Mouse (Mus musculus) midbrain, embryonic 12.5 days (tissue): ENCODE measurements at regions not wholly inside any gene's neighbourhood (a gene's known extent, or its start where the extent isn't known, plus 50 kb on each side); places are given as distances from the start of the nearest gene placed in this dataset.
A peak's percentile ranks its signal among the peaks of the same experiment; 100 is the strongest.

Source experiments
- ATAC-seq: fragments of 200-750 bp; cut with Nextera tagmentation; 2 replicates; pipeline ENCODE4 v1.8.0; 2017; ENCODE audit warnings: low read depth, moderate TSS enrichment, moderate library complexity; ENCODE audit not compliant: low FRiP score
- H3K27ac ChIP-seq: fragments of 300-500 bp; sonication (generic); replicated peaks from 2 replicates; pipeline ENCODE4 v1.5.1; 2016; ENCODE audit warnings: mild to moderate bottlenecking
- H3K27me3 ChIP-seq: fragments of 300-500 bp; sonication (generic); 2 replicates; pipeline ENCODE4 v1.6.1; 2016; ENCODE audit warnings: mild to moderate bottlenecking
- H3K36me3 ChIP-seq: fragments of 300-500 bp; sonication (generic); 2 replicates; pipeline ENCODE4 v1.6.1; 2016
- H3K4me1 ChIP-seq: fragments of 300-500 bp; sonication (generic); 2 replicates; pipeline ENCODE4 v1.6.1; 2016
- H3K4me2 ChIP-seq: fragments of 300-500 bp; sonication (generic); replicated peaks from 2 replicates; pipeline ENCODE4 v1.6.1; 2016; ENCODE audit warnings: mild to moderate bottlenecking, moderate library complexity
- H3K4me3 ChIP-seq: fragments of 300-500 bp; sonication (generic); 2 replicates; pipeline ENCODE4 v1.5.1; 2016; ENCODE audit warnings: mild to moderate bottlenecking
- H3K9ac ChIP-seq: fragments of 300-500 bp; sonication (generic); replicated peaks from 2 replicates; pipeline ENCODE4 v1.6.1; 2016; ENCODE audit warnings: mild to moderate bottlenecking, moderate library complexity
- H3K9me3 ChIP-seq: fragments of 300-500 bp; sonication (generic); 2 replicates; pipeline ENCODE4 v1.6.1; 2016; ENCODE audit warnings: mild to moderate bottlenecking
- WGBS: fragments of 180-500 bp; shearing (Covaris S2); methylation state at CpG from one replicate; pipeline ENCODE4 v1.1.7; 2016; 5-methylcytosine and 5-hydroxymethylcytosine counted together

DNA sequence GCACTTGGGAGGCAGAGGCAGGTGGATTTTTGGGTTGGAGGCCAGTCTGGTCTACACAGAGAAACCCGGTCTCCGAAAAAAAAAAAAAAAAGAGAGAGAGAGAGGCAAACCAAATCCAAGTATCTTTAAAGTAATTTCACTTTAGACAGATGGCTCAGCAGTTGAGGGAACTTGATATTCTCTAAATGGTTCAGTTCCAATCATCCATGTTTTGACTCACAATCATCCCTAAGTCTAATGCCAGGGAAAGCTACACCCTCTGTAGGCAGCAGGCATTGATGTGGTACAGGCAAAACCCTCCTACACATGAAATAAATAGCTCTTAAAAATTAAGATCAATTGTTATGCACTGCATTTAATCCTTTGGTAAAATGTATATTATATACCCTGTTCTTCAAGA, 248.8 kb upstream of the Gm5152 start:
- Histone ChIP-seq H3K4me2 (no peak overlapping the region), H3K9ac (no peak overlapping the region), H3K27ac (no peak overlapping the region), H3K36me3 (no peaks in the 10 kb centered on the region), H3K4me3 (no peak overlapping the region), H3K27me3 (no peaks in the 10 kb centered on the region), H3K4me1 (no peaks in the 10 kb centered on the region), H3K9me3 (peaks cover 6% of the 10 kb centered on the region; the same call in 1 of the 2 replicates)
- ATAC-seq: no peak
- WGBS: 94% methylated on average over 2 of the region's 2 CpGs

DNA sequence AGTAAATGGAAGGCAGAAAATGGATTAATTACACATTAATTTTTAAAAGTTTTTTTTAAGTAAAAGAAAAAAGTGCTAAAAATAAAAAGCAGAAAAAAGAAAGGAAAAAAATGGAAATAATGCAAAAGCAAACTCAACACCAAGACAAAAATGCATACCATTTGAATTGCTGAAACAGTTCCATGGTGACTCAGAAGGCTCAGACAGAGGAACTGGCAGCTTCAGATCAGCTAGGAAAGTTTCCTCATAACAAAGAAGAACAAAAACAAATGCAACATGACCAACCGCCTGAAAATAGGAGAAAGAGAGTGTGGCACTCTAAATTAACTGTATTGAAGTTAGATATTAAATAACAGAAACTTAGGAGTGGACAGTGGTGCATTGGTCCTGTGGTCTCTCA, 231.7 kb upstream of the Gm5152 start:
- no peak for ATAC-seq
- H3K4me1 ChIP-seq: no peaks in the 10 kb centered on the region
- no peak overlapping the region for H3K9ac ChIP-seq
- H3K4me3 ChIP-seq: no peak overlapping the region
- H3K9me3 ChIP-seq: no peaks in the 10 kb centered on the region
- 61% methylated on average over 1 of the region's 1 CpGs for WGBS
- H3K4me2 ChIP-seq: no peak overlapping the region
- H3K27ac ChIP-seq: no peak overlapping the region
- H3K36me3 ChIP-seq: no peaks in the 10 kb centered on the region
- no peaks in the 10 kb centered on the region for H3K27me3 ChIP-seq

DNA sequence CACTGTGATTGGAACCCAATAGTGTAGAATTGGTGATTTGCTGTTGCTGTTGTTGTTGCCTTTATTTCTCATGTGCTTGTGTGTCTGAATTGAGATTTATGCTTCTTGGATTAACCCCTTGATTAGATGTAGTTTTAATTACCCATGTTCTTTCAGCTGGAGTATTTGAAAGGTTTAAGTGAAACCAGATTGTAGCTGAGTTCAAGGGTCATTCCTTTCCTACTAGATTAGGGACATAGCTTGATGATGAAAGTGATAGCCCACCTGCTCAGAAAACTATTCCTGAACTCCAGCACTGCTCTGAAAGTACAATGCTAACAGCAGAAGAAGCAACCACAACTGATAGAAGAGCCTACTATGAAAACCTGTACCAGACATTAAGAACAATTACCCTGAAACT, 231.1 kb upstream of the Gm5152 start:
- H3K4me3 ChIP-seq: no peak overlapping the region
- no peaks in the 10 kb centered on the region for H3K27me3 ChIP-seq
- no peak overlapping the region for H3K27ac ChIP-seq
- no peak overlapping the region for H3K4me2 ChIP-seq
- H3K9me3 ChIP-seq: no peaks in the 10 kb centered on the region
- no peak for ATAC-seq
- H3K36me3 ChIP-seq: no peaks in the 10 kb centered on the region
- no peaks in the 10 kb centered on the region for H3K4me1 ChIP-seq
- H3K9ac ChIP-seq: no peak overlapping the region

DNA sequence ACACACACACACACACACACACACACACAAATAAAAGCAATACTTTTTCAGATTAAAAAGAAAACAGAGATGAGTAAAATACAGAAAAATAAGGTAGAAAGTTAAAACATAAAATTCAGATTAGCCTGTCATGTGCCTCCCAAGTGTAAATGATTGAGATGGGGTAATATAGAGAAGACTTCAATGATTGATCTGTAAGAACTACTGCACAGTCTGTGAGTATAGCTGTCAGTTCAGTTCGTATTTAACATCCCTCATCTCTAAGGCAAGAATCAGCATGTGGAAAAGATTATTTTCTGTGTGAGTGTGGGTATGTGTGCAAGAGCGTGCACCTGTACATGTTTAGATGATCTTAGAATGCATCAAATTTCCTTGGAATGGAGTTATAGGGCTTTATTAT, 200.3 kb upstream of the Gm5152 start:
- 86% methylated on average over 2 of the region's 2 CpGs for WGBS
- no peaks in the 10 kb centered on the region for H3K36me3 ChIP-seq
- H3K27me3 ChIP-seq: no peaks in the 10 kb centered on the region
- H3K4me1 ChIP-seq: no peaks in the 10 kb centered on the region
- no peak overlapping the region for H3K27ac ChIP-seq
- H3K4me2 ChIP-seq: no peak overlapping the region
- no peak for ATAC-seq
- H3K9ac ChIP-seq: no peak overlapping the region
- H3K9me3 ChIP-seq: no peaks in the 10 kb centered on the region
- H3K4me3 ChIP-seq: no peak overlapping the region

DNA sequence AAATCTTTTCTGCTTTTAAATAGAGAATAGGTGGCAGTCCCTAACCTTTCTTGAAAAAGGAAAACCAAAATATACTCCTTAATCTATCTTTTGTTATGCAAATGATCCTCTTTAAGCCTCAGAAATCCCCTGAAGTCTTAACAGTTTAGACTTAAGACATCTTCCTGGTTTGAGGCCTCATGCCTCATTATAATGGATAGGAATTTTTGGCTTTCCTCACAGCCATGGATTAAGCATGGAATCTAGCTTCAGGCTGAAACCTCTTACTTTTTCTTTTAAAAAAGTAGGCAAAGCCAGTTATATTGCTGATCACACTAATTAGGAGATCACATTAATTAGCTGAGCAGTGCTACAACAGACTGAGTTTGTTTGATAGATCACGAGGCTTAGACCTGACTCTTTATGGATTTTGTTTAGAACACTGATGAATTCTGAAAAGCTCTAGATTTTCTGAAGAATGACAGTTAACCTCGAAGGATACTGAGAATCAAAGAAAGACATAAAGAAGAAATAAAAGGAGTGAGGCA, 171.4 kb upstream of the Gm5152 start:
- no peak overlapping the region for H3K4me3 ChIP-seq
- H3K27me3 ChIP-seq: no peaks in the 10 kb centered on the region
- H3K9ac ChIP-seq: no peak overlapping the region
- no peak overlapping the region for H3K27ac ChIP-seq
- peaks cover 11% of the 10 kb centered on the region; the same call in 1 of the 2 replicates for H3K4me1 ChIP-seq
- H3K9me3 ChIP-seq: no peaks in the 10 kb centered on the region
- no peak overlapping the region for H3K4me2 ChIP-seq
- no peaks in the 10 kb centered on the region for H3K36me3 ChIP-seq
- peak; percentile 68 for ATAC-seq
- WGBS: 18% methylated on average over 2 of the region's 2 CpGs

DNA sequence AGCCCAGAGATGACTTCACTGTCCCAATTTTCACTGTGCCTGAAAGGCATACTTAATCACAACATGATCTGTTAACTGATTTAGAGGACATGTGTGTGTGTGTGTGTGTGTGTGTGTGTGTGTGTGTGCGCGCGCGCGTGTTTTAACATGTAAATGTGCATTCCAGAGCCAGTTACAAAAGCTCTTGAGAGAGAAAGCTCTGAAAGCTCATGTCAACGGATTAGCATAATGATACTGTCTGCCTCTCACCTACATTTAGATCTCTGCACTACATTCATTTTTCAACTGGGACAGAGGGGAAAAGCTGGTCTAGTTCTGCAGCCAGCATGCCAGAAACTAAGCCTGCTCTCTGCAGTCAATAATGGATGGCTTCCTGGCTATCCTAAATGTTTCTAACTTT, 170.6 kb upstream of the Gm5152 start:
- Histone ChIP-seq H3K9ac (no peak overlapping the region), H3K27ac (no peak overlapping the region), H3K4me3 (no peak overlapping the region), H3K9me3 (no peaks in the 10 kb centered on the region), H3K27me3 (no peaks in the 10 kb centered on the region), H3K4me1 (peaks cover 11% of the 10 kb centered on the region; the same call in 1 of the 2 replicates), H3K4me2 (no peak overlapping the region), H3K36me3 (no peaks in the 10 kb centered on the region)
- peak; percentile 88 for ATAC-seq
- 35% methylated on average over 6 of the region's 6 CpGs for WGBS

DNA sequence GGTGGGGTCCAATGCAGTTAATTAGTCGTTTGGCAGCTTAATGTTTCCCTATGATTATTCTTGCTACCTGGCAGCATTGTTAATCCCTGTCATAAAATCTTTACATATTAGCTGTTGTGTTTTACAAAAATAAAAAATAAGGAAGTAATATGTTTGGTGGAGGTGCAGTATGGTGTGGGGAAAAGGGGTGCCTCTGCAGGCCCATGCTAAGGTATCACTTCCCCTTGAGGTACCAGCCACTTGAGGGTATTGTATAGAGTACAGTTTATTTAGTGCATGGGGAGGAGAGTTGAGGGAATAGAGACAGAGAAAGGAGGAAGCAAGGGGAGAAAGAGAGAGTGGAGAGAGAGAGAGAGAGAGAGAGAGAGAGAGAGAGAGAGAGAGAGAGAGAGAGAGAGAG, 167.7 kb upstream of the Gm5152 start:
- H3K4me2 ChIP-seq: no peak overlapping the region
- H3K4me3 ChIP-seq: no peak overlapping the region
- no peak for ATAC-seq

DNA sequence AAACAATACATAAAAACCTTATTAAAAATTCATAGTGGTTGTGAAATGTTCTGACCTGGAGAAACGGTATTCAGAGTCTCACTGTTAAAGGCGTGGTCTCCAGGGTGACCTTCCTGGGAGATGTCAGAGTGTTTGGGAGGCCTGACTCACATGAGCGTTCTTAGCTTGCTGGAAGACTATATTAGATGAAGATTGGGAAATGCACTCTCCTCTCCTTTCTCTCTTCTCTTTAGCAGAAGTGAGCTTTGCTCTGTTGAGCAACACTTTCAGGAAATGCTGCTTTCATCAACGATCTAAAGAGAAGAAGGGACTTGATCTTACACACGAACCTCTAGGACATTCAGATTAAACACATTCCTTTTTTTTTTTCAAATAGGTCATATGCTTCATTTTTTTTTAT, 147.2 kb upstream of the Gm5152 start:
- ATAC-seq: no peak
- no peak overlapping the region for H3K9ac ChIP-seq
- H3K4me2 ChIP-seq: no peak overlapping the region
- no peaks in the 10 kb centered on the region for H3K9me3 ChIP-seq
- H3K4me3 ChIP-seq: no peak overlapping the region
- no peaks in the 10 kb centered on the region for H3K27me3 ChIP-seq
- H3K4me1 ChIP-seq: no peaks in the 10 kb centered on the region
- 87% methylated on average over 5 of the region's 5 CpGs for WGBS
- H3K36me3 ChIP-seq: no peaks in the 10 kb centered on the region
- no peak overlapping the region for H3K27ac ChIP-seq

More for the DNA sequence above, 167.7 kb upstream of the Gm5152 start:
- no peaks in the 10 kb centered on the region for H3K36me3 ChIP-seq
- H3K9me3 ChIP-seq: no peaks in the 10 kb centered on the region
- H3K4me1 ChIP-seq: peaks cover 11% of the 10 kb centered on the region; the same call in 1 of the 2 replicates
- H3K9ac ChIP-seq: no peak overlapping the region
- WGBS: 68% methylated on average over 1 of the region's 1 CpGs
- no peak overlapping the region for H3K27ac ChIP-seq
- no peaks in the 10 kb centered on the region for H3K27me3 ChIP-seq

DNA sequence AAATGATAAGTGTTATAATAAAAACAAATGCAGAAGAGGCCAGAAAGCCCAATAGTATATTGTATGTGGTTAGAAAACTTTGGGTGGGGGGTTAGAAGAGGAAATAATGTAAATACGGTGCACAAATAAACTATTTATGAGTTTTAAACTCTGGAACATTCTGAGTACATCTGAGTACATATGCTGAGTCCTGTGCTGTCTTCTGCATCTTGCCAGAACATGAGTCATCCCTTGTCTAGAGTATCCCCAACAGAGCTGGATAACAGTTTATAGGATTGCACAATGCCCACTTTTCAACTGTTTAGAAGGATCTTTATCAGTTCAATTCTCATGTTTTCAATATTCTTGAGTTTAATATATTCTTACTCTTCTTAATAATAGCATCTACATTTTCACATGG, 142.7 kb upstream of the Gm5152 start:
- H3K4me1 ChIP-seq: no peaks in the 10 kb centered on the region
- H3K36me3 ChIP-seq: no peaks in the 10 kb centered on the region
- 84% methylated on average over 1 of the region's 1 CpGs for WGBS
- H3K4me3 ChIP-seq: no peak overlapping the region
- no peaks in the 10 kb centered on the region for H3K9me3 ChIP-seq
- no peak for ATAC-seq
- H3K27me3 ChIP-seq: no peaks in the 10 kb centered on the region
- H3K27ac ChIP-seq: no peak overlapping the region
- no peak overlapping the region for H3K9ac ChIP-seq
- no peak overlapping the region for H3K4me2 ChIP-seq

DNA sequence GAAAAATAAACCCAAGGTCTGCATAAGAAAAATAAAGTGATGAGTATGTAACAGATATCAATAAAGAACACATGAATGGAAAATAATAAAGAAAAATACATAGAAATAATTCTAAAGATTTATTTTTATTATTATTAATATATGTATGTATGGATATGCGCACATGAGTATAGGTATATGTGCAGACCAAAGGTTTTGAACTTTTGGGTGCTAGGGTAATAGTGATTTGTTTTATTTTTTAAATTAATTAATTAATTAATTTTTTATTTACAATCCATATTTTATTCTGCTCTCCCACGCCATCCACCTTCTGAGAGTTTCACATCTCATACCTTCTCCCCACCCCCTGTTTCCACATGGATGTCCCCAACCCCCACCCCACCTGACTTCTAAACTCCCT, 105.8 kb upstream of the Gm5152 start:
- Histone ChIP-seq H3K4me1 (no peaks in the 10 kb centered on the region), H3K4me2 (no peak overlapping the region), H3K9me3 (no peaks in the 10 kb centered on the region), H3K27ac (no peak overlapping the region), H3K9ac (no peak overlapping the region), H3K36me3 (no peaks in the 10 kb centered on the region), H3K27me3 (no peaks in the 10 kb centered on the region), H3K4me3 (no peak overlapping the region)
- no peak for ATAC-seq
- 100% methylated on average over 2 of the region's 2 CpGs for WGBS

DNA sequence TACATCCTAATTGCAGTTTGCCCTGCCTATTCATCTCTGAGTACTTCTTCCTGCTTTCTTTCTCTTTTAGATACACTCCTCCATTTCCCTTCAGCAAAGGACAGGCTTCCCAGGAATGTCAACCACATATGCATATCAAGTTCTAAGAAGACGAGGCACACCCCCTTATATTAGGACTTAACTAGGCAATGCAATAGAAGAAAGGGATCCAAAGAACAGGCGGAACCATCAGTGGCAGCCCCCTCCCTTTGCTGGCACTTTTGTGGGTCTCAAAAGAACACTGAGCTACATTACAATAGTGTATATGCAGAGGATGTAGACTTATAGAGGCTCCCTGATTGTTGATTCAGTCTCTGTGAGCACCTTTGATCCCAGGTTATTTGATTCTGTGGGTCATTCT, 74.3 kb upstream of the Gm5152 start:
- Histone ChIP-seq H3K4me3 (no peak overlapping the region), H3K9me3 (no peaks in the 10 kb centered on the region), H3K4me2 (no peak overlapping the region), H3K27me3 (no peaks in the 10 kb centered on the region), H3K9ac (no peak overlapping the region), H3K36me3 (no peaks in the 10 kb centered on the region), H3K27ac (no peak overlapping the region), H3K4me1 (no peaks in the 10 kb centered on the region)
- ATAC-seq: no peak
- 66% methylated on average over 2 of the region's 2 CpGs for WGBS
